Mouse (Mus musculus) thymus, adult 2 months (tissue): ENCODE data around the gene Sgo2a.

ENCODE experiments used
- CTCF ChIP-seq: fragments of 200-500 bp; IDR thresholded peaks from 2 replicates; pipeline ENCODE4 v1.5.1; 2012; ENCODE audit warnings: mild to moderate bottlenecking, control low read depth, low read length, moderate library complexity, borderline replicate concordance; ENCODE audit not compliant: control insufficient read depth, poor library complexity, insufficient read depth; ENCODE audit errors: extremely low read depth
- POLR2A ChIP-seq: fragments of 200-500 bp; IDR thresholded peaks from 2 replicates; pipeline ENCODE4 v1.6.1; 2012; ENCODE audit warnings: mild to moderate bottlenecking, low read length, control low read depth, moderate library complexity; ENCODE audit not compliant: control insufficient read depth, poor library complexity, insufficient read depth; ENCODE audit errors: extremely low read depth

DNA sequence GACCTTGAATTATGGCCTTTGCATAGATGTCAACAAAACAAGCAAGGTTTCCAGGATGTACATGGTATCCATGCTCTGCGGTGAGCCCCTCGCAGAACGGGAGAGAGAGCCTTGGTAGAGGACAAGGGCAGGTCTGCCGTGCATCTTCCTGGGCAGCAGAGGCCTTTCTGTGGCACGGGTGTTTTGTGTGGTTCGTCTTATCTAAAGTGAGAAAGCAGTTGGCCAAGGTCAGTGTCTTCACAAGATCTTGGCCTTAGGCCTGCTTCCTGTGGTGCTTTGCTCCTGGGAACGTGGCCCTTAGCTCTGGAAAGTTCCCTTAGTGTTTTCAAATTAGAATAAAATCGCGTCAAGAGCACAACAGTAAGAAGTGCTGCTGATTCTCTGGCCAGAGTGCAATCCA, 75.2 kb downstream of the Sgo2a start:
- TF ChIP-seq CTCF = no peak
- no peak for TF ChIP-seq POLR2A
